Mouse (Mus musculus): ENCODE data around the gene Gm4301.
"Not testable (repeated sequence)": the region's sequence is repeated elsewhere in the genome, so short reads cannot be mapped to it uniquely, and the experiment has no call there.

GRCm38 (mm10) chr10:100300106-100300505 lies 35.4 kb upstream of the Gm4301 start:
- TF ChIP-seq CTCF, POLR2A (IDR thresholded peaks at IDR 0.05; ENCODE audit: extremely low read depth, insufficient read depth, low read length): not testable (repeated sequence)
